Mouse (Mus musculus) limb, embryonic 14.5 days (tissue): ENCODE measurements around the gene Bcar3. TPM values are rescaled to one million over a fixed set of nuclear protein-coding genes. Genes with fewer than 3 reads are reported as not detected.

Source experiments
- ATAC-seq: fragments of 200-750 bp; cut with Nextera tagmentation; 2 replicates; pipeline ENCODE4 v1.8.0; 2017; ENCODE audit warnings: low read depth, moderate number of reproducible peaks, moderate TSS enrichment; ENCODE audit not compliant: low FRiP score
- DNase-seq: peaks from one replicate; pipeline ENCODE4 v3.0.0-alpha.2; 2015; ENCODE audit warnings: low spot score
- H3K27ac ChIP-seq: fragments of 300-500 bp; sonication (generic); replicated peaks from 2 replicates; pipeline ENCODE4 v1.5.1; 2014; ENCODE audit warnings: low read depth, mild to moderate bottlenecking, low read length, moderate library complexity, mixed read lengths
- H3K27me3 ChIP-seq: fragments of 300-500 bp; sonication (generic); 2 replicates; pipeline ENCODE4 v1.6.1; 2014; ENCODE audit warnings: low read length, mixed read lengths; ENCODE audit not compliant: control insufficient read depth, insufficient read depth
- H3K36me3 ChIP-seq: fragments of 300-500 bp; sonication (generic); 2 replicates; pipeline ENCODE4 v1.6.1; 2014; ENCODE audit warnings: mild to moderate bottlenecking, low read length, moderate library complexity, mixed read lengths; ENCODE audit not compliant: control insufficient read depth, insufficient read depth
- H3K4me1 ChIP-seq: fragments of 300-500 bp; sonication (generic); 2 replicates; pipeline ENCODE4 v1.6.1; 2014; ENCODE audit warnings: antibody characterized with exemption, low read length, mixed read lengths; ENCODE audit not compliant: control insufficient read depth, insufficient read depth
- H3K4me2 ChIP-seq: fragments of 300-500 bp; sonication (generic); replicated peaks from 2 replicates; pipeline ENCODE4 v1.6.1; 2014; ENCODE audit warnings: low read depth, mild to moderate bottlenecking, low read length, moderate library complexity; ENCODE audit not compliant: severe bottlenecking
- H3K4me3 ChIP-seq: fragments of 300-500 bp; sonication (generic); replicated peaks from 2 replicates; pipeline ENCODE4 v1.5.1; 2014; ENCODE audit warnings: low read length
- H3K9ac ChIP-seq: fragments of 300-500 bp; sonication (generic); 2 replicates; pipeline ENCODE4 v1.6.1; 2014; ENCODE audit warnings: mild to moderate bottlenecking, low read depth, low read length, moderate library complexity; ENCODE audit not compliant: severe bottlenecking
- H3K9me3 ChIP-seq: fragments of 300-500 bp; sonication (generic); 2 replicates; pipeline ENCODE4 v1.6.1; 2016; ENCODE audit warnings: low read length; ENCODE audit not compliant: control insufficient read depth
- POLR2A ChIP-seq: fragments of 200-500 bp; IDR thresholded peaks from 2 replicates; pipeline ENCODE4 v1.8.0; 2012; ENCODE audit warnings: inconsistent platforms, mild to moderate bottlenecking, moderate library complexity, borderline replicate concordance; ENCODE audit not compliant: insufficient read depth, insufficient read length; ENCODE audit errors: extremely low read depth
- whole genome bisulfite sequencing: fragments of 180-500 bp; shearing (Covaris S2); extraction: QIAGEN DNeasy Blood & Tissue Kit; methylation state at CpG from one replicate; pipeline ENCODE4 v1.1.7; 2014; 5-methylcytosine and 5-hydroxymethylcytosine counted together
- polyA plus RNA-seq, 2 experiments: library from polyadenylated mRNA; depleted of rRNA in 1 of 2; stranded (reverse) in 1 of 2; unstranded in 1 of 2; fragments of >200 nt; fragmentation: Nextera tagmentation in 1 of 2; extraction: Ambion mirVana in 1 of 2; gene quantifications; 2 replicates each; pipeline versions ENCODE4 v1.2.1 to v1.2.3; 2012 to 2014

The Bcar3 gene
- polyA plus RNA-seq, 2 experiments: 7.8 to 7.9 TPM

DNA sequence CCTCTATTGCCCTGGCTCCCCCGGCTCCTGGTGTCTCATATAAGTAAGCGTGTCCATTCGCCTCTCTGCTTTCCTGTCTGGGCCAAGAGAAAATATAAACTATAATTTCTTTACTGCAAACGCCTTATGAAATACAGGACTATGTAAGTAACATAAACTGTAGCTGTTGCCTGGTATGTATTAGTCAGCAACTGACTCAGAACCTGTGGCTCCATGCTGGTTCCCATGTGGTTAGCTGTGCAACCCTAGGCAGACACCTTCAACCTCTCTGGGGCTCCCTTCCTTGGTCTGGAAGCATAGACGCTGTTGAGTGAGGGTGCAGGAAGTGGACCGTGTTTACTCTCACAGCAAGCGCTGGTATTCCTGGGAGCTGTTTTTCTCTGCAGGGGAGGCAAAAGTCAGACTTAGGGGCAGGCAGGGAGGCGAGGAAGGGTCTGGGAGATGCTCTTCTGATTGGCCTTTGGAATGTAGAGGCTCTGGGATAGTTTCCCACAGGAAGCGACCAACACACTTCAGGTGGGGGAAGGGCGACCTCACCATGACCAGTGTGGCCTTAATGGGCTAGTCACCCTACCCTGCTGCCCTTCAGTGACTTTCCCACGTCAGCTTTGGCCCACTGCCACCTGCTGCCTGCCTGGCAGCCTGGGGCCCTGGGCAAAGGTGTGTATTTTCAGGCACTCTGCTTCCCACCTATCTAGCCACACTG lies 215.8 kb downstream of the Bcar3 start:
- Histone ChIP-seq H3K9me3 (no peaks in the 10 kb centered on the region), H3K27ac (no peak overlapping the region), H3K27me3 (no peaks in the 10 kb centered on the region), H3K9ac (no peak overlapping the region), H3K36me3 (no peaks in the 10 kb centered on the region), H3K4me2 (no peak overlapping the region), H3K4me3 (no peak overlapping the region), H3K4me1 (peaks cover 28% of the 10 kb centered on the region)
- ATAC-seq: no peak
- DNase-seq: no peak
- no peak for TF ChIP-seq POLR2A
- 56% methylated on average over 11 of the region's 11 CpGs for WGBS

DNA sequence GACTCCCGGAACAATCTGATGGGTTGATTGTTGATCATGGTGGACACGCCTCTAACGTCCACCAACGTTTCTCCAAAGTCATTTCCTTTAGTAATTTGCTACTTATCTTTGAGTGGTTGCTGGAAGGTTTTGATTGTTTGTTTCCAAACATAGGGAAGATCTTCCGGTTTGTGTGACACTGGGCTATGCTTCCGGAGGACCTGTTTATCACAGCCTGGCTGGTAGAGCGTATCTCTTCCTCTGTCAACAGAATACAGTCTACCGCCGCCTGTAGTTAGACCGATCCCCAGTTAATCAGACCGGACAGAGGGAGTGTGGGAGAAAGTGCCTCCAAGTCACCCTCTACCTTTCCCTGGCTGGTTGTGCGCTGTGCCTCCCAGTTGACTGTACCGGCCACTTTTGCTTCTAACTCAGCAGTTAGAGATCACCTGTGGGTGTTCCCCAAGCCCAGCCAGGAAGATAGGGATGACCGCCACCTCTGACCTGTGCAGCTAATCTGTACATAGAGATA lies 216.4 kb downstream of the Bcar3 start:
- no peak for ATAC-seq
- no peaks in the 10 kb centered on the region for H3K9me3 ChIP-seq
- H3K27me3 ChIP-seq: no peaks in the 10 kb centered on the region
- H3K4me3 ChIP-seq: no peak overlapping the region
- no peak overlapping the region for H3K4me2 ChIP-seq
- no peak overlapping the region for H3K9ac ChIP-seq
- H3K27ac ChIP-seq: no peak overlapping the region
- 82% methylated on average over 14 of the region's 14 CpGs for WGBS
- H3K36me3 ChIP-seq: no peaks in the 10 kb centered on the region
- H3K4me1 ChIP-seq: peaks cover 29% of the 10 kb centered on the region
- TF ChIP-seq POLR2A: no peak
- no peak for DNase-seq

DNA sequence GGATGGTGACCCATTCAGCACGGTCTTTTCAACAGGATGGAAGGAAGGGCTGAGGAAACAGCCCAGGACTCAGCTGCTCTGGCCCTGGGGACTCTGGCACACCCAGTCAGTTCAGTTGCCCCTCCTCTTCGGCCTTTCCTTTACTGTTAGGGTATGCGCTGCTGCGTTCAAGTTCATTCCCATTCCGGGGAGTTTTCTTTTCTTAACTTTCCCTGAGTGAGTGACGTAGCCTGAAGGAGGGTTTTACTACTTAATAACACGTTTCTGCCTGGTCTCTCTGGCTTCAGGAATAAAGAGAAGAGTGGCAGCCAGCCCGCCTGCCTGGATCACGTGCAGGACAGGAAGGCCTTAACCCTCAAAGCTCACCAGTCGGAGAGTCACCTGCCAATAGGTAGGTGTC lies 217.0 kb downstream of the Bcar3 start:
- peak; percentile 28 for DNase-seq
- Histone ChIP-seq H3K4me1 (peaks cover 35% of the 10 kb centered on the region), H3K4me2 (no peak overlapping the region), H3K9me3 (no peaks in the 10 kb centered on the region), H3K36me3 (no peaks in the 10 kb centered on the region), H3K4me3 (no peak overlapping the region), H3K27ac (no peak overlapping the region), H3K27me3 (no peaks in the 10 kb centered on the region), H3K9ac (no peak overlapping the region)
- no peak for ATAC-seq
- no peak for TF ChIP-seq POLR2A
- 24% methylated on average over 10 of the region's 10 CpGs for WGBS

DNA sequence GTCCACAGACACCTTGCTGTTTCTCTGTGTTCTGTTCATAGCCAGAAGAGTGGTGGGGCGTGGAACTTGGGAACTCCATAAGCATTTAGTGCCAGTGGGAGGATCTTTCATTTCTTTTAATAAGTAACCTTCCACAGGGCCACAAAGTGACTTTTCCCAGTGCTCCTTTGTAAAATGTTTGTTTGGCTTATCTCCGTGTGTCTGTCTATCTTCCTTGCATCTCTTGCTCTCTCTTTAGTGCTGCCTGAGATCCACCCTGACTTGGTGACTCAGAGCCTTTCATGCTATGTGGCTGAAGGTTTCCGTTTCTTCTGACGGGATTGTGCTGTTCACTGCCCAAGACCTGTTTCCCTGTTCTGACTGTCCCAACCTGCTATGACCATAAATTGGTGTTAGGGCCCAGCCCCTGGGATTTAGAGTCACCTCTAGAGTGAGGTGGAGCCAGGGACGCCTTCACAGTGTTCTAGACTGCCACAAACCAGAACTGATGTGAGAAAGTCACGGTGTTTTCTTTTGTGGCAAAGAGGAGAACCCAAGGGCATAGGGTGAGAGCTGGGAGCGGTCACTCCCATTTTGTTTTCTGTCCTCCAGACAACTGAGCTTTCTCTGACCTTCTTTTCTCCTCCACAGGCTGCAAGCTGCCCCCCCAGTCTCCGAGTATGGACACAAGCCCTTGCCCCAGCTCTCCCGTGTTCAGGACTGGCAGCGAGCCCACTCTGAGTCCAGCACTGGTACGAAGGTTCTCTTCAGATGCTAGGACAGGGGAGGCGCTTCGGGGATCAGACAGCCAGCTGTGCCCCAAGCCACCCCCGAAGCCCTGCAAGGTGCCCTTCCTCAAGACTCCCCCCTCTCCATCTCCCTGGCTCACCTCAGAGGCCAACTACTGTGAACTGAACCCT lies 218.0 kb downstream of the Bcar3 start:
- no peak overlapping the region for H3K4me3 ChIP-seq
- ATAC-seq: no peak
- no peak overlapping the region for H3K27ac ChIP-seq
- TF ChIP-seq POLR2A: no peak
- no peaks in the 10 kb centered on the region for H3K9me3 ChIP-seq
- no peaks in the 10 kb centered on the region; the same call in 1 of the 2 replicates for H3K27me3 ChIP-seq
- WGBS: 84% methylated on average over 14 of the region's 14 CpGs
- no peaks in the 10 kb centered on the region for H3K36me3 ChIP-seq
- no peak overlapping the region for H3K9ac ChIP-seq
- peaks cover 38% of the 10 kb centered on the region for H3K4me1 ChIP-seq
- no peak overlapping the region for H3K4me2 ChIP-seq
- DNase-seq: no peak

DNA sequence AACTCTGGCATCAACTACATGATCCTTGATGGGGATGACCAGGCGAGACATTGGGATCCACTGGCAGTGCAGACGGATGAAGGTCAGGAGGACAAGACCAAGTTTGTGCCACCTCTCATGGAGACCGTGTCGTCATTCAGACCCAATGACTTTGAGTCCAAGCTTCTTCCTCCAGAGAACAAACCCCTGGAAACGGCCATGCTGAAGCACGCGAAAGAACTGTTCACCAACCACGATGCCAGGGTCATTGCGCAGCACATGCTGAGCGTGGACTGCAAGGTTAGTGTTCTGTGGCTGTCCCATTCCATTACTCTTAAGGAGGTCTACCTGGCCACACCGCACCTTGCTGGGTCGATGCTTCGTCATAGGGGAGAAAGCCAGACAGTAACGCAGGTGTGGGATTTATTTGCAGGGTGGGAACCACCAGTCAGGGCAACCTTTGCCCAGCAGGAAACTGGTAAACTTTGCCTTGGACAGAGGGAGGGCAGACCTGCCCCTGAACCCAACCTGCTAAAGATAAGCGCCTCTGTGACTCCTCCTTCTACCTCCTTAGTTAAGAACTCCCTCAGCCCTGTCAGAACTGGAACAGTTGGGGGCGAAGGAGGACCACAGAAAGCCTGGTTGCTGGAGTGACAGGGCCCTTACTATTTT lies 218.9 kb downstream of the Bcar3 start:
- 91% methylated on average over 16 of the region's 16 CpGs for WGBS
- DNase-seq: no peak

More for the DNA sequence above, 218.9 kb downstream of the Bcar3 start:
- no peaks in the 10 kb centered on the region for H3K36me3 ChIP-seq
- no peak for TF ChIP-seq POLR2A
- no peak overlapping the region for H3K4me3 ChIP-seq
- no peak overlapping the region for H3K4me2 ChIP-seq
- H3K27me3 ChIP-seq: no peaks in the 10 kb centered on the region; the same call in 1 of the 2 replicates
- H3K9me3 ChIP-seq: no peaks in the 10 kb centered on the region
- H3K9ac ChIP-seq: no peak overlapping the region
- no peak for ATAC-seq
- peaks cover 47% of the 10 kb centered on the region for H3K4me1 ChIP-seq
- no peak overlapping the region for H3K27ac ChIP-seq
